Mouse (Mus musculus) neural tube, embryonic 13.5 days (tissue): Measurements from ENCODE around the gene Epha8. TPM values are rescaled to one million over a fixed set of nuclear protein-coding genes. Genes with fewer than 3 reads are reported as not detected.

Experiments used
- ATAC-seq: fragments of 200-750 bp; cut with Nextera tagmentation; 2 replicates; pipeline ENCODE4 v1.8.0; 2017; ENCODE audit warnings: low read depth, mild to moderate bottlenecking, moderate TSS enrichment, moderate library complexity
- H3K27ac ChIP-seq: fragments of 300-500 bp; sonication (generic); replicated peaks from 2 replicates; pipeline ENCODE4 v1.5.1; 2015; ENCODE audit warnings: moderate library complexity, mild to moderate bottlenecking, inconsistent platforms
- H3K27me3 ChIP-seq: fragments of 300-500 bp; sonication (generic); 2 replicates; pipeline ENCODE4 v1.6.1; 2015; ENCODE audit warnings: mild to moderate bottlenecking, inconsistent platforms
- H3K36me3 ChIP-seq: fragments of 300-500 bp; sonication (generic); 2 replicates; pipeline ENCODE4 v1.6.1; 2015; ENCODE audit warnings: mild to moderate bottlenecking, inconsistent platforms
- H3K4me1 ChIP-seq: fragments of 300-500 bp; sonication (generic); replicated peaks from 2 replicates; pipeline ENCODE4 v1.6.1; 2015; ENCODE audit warnings: inconsistent platforms
- H3K4me2 ChIP-seq: fragments of 300-500 bp; sonication (generic); 2 replicates; pipeline ENCODE4 v1.6.1; 2015; ENCODE audit warnings: inconsistent platforms, mild to moderate bottlenecking, moderate library complexity
- H3K4me3 ChIP-seq: fragments of 300-500 bp; sonication (generic); 2 replicates; pipeline ENCODE4 v1.5.1; 2015; ENCODE audit warnings: mild to moderate bottlenecking, inconsistent platforms
- H3K9ac ChIP-seq: fragments of 300-500 bp; sonication (generic); 2 replicates; pipeline ENCODE4 v1.6.1; 2015; ENCODE audit warnings: moderate library complexity, mild to moderate bottlenecking, inconsistent platforms
- H3K9me3 ChIP-seq: fragments of 300-500 bp; sonication (generic); 2 replicates; pipeline ENCODE4 v1.6.1; 2016; ENCODE audit warnings: inconsistent platforms
- WGBS: fragments of 180-500 bp; shearing (Covaris S2); methylation state at CpG from one replicate; pipeline ENCODE4 v1.1.7; 2015; 5-methylcytosine and 5-hydroxymethylcytosine counted together
- polyA plus RNA-seq: library from polyadenylated mRNA; unstranded; fragments of >200 nt; fragmentation: Nextera tagmentation; extraction: Ambion mirVana; gene quantifications from 2 replicates; pipeline ENCODE4 v1.2.1, GENCODE M21; 2015

Epha8 gene
- polyA plus RNA-seq, 1 experiment from 2014 or later, result 9.1 TPM

GRCm38 (mm10) chr4:136918834-136919233, 37.8 kb downstream of the Epha8 start:
- no peak overlapping the region for H3K27ac ChIP-seq
- no peak for ATAC-seq
- no peaks in the 10 kb centered on the region for H3K9me3 ChIP-seq
- no peaks in the 10 kb centered on the region for H3K36me3 ChIP-seq
- 82% methylated on average over 8 of the region's 8 CpGs for WGBS
- no peak overlapping the region for H3K4me3 ChIP-seq
- no peak overlapping the region for H3K9ac ChIP-seq
- H3K27me3 ChIP-seq, result peaks cover 3% of the 10 kb centered on the region
- peaks cover 23% of the 10 kb centered on the region for H3K4me1 ChIP-seq
- H3K4me2 ChIP-seq, result no peak overlapping the region

GRCm38 (mm10) chr4:136917165-136917524, 39.5 kb downstream of the Epha8 start:
- H3K27me3 ChIP-seq, result peaks cover 3% of the 10 kb centered on the region; the same call in 1 of the 2 replicates
- H3K36me3 ChIP-seq, result no peaks in the 10 kb centered on the region
- 0 out of 2 replicates have a peak overlapping the region, but pooled peaks have one; percentile 1 for H3K9ac ChIP-seq
- H3K4me2 ChIP-seq, result no peak overlapping the region
- no peak overlapping the region for H3K4me3 ChIP-seq
- peaks cover 30% of the 10 kb centered on the region for H3K4me1 ChIP-seq
- 0 out of 2 replicates have a peak, but pooled peaks have one; percentile 29 for ATAC-seq
- WGBS, result 31% methylated on average over 7 of the region's 7 CpGs
- no peaks in the 10 kb centered on the region for H3K9me3 ChIP-seq
- H3K27ac ChIP-seq, result peak overlapping the region; percentile 34

GRCm38 (mm10) chr4:136916359-136917164, 40.1 kb downstream of the Epha8 start:
- Histone ChIP-seq H3K9ac (0 out of 2 replicates have a peak overlapping the region, but pooled peaks have one; percentile 1), H3K36me3 (no peaks in the 10 kb centered on the region)

GRCm38 (mm10) chr4:136912841-136913240, 43.8 kb downstream of the Epha8 start:
- 9% methylated on average over 9 of the region's 9 CpGs for WGBS
- no peak overlapping the region for H3K4me2 ChIP-seq
- ATAC-seq, result no peak
- peaks cover 42% of the 10 kb centered on the region for H3K4me1 ChIP-seq
- H3K27ac ChIP-seq, result no peak overlapping the region
- H3K36me3 ChIP-seq, result no peaks in the 10 kb centered on the region
- H3K27me3 ChIP-seq, result peaks cover 28% of the 10 kb centered on the region
- no peak overlapping the region for H3K4me3 ChIP-seq
- H3K9me3 ChIP-seq, result no peaks in the 10 kb centered on the region
- 0 out of 2 replicates have a peak overlapping the region, but pooled peaks have one; percentile 22 for H3K9ac ChIP-seq

More at GRCm38 (mm10) chr4:136916359-136917164, 40.1 kb downstream of the Epha8 start:
- no peaks in the 10 kb centered on the region for H3K9me3 ChIP-seq
- H3K4me3 ChIP-seq, result no peak overlapping the region
- peak; percentile 15; the same call in 1 of the 2 replicates for ATAC-seq
- peaks cover 32% of the 10 kb centered on the region for H3K4me1 ChIP-seq
- H3K27ac ChIP-seq, result peak overlapping the region; percentile 34
- H3K4me2 ChIP-seq, result no peak overlapping the region
- H3K27me3 ChIP-seq, result peaks cover 7% of the 10 kb centered on the region; the same call in 1 of the 2 replicates
- 41% methylated on average over 20 of the region's 20 CpGs for WGBS

GRCm38 (mm10) chr4:136911804-136912203, 44.8 kb downstream of the Epha8 start:
- Histone ChIP-seq H3K9me3 (no peaks in the 10 kb centered on the region), H3K9ac (0 out of 2 replicates have a peak overlapping the region, but pooled peaks have one; percentile 34), H3K4me3 (no peak overlapping the region), H3K4me2 (peak overlapping the region; percentile 38), H3K27ac (no peak overlapping the region), H3K36me3 (no peaks in the 10 kb centered on the region), H3K4me1 (peaks cover 33% of the 10 kb centered on the region), H3K27me3 (peaks cover 39% of the 10 kb centered on the region)
- WGBS, result 36% methylated on average over 9 of the region's 9 CpGs
- no peak for ATAC-seq

- 2% methylated on average over 17 of the region's 17 CpGs for WGBS
- Histone ChIP-seq H3K27me3 (peaks cover 45% of the 10 kb centered on the region), H3K4me1 (peaks cover 28% of the 10 kb centered on the region), H3K9me3 (no peaks in the 10 kb centered on the region), H3K4me3 (no peak overlapping the region), H3K4me2 (peak overlapping the region; percentile 38), H3K9ac (0 out of 2 replicates have a peak overlapping the region, but pooled peaks have one; percentile 34), H3K27ac (0 out of 2 replicates have a peak overlapping the region, but pooled peaks have one; percentile 13), H3K36me3 (no peaks in the 10 kb centered on the region)
- ATAC-seq, result peak; percentile 62
These were observed 45.4 kb downstream of the Epha8 start for GRCm38 (mm10) chr4:136911211-136911646.

- ATAC-seq, result no peak
- H3K4me2 ChIP-seq, result no peak overlapping the region
- H3K4me1 ChIP-seq, result peaks cover 35% of the 10 kb centered on the region
- no peak overlapping the region for H3K9ac ChIP-seq
- H3K36me3 ChIP-seq, result no peaks in the 10 kb centered on the region
- no peaks in the 10 kb centered on the region for H3K9me3 ChIP-seq
- H3K27ac ChIP-seq, result no peak overlapping the region
- peaks cover 72% of the 10 kb centered on the region for H3K27me3 ChIP-seq
- no peak overlapping the region for H3K4me3 ChIP-seq
These were observed 48.8 kb downstream of the Epha8 start for GRCm38 (mm10) chr4:136907809-136908208.

- Histone ChIP-seq H3K4me3 (no peak overlapping the region), H3K9ac (no peak overlapping the region), H3K4me2 (no peak overlapping the region), H3K4me1 (peaks cover 27% of the 10 kb centered on the region), H3K36me3 (no peaks in the 10 kb centered on the region), H3K27ac (no peak overlapping the region), H3K27me3 (peaks cover 76% of the 10 kb centered on the region), H3K9me3 (no peaks in the 10 kb centered on the region)
- ATAC-seq, result no peak
- 10% methylated on average over 7 of the region's 7 CpGs for WGBS
These were observed 49.6 kb downstream of the Epha8 start for GRCm38 (mm10) chr4:136907033-136907432.

GRCm38 (mm10) chr4:136904767-136905539, 51.7 kb downstream of the Epha8 start:
- Histone ChIP-seq H3K4me2 (peak overlapping the region; percentile 39), H3K4me1 (peaks cover 12% of the 10 kb centered on the region), H3K27ac (no peak overlapping the region), H3K4me3 (0 out of 2 replicates have a peak overlapping the region, but pooled peaks have one; percentile 4), H3K27me3 (peaks cover 58% of the 10 kb centered on the region), H3K9ac (no peak overlapping the region), H3K9me3 (no peaks in the 10 kb centered on the region), H3K36me3 (no peaks in the 10 kb centered on the region)
- ATAC-seq, result peak; percentile 66; the same call in 1 of the 2 replicates
- 3% methylated on average over 23 of the region's 23 CpGs for WGBS

- no peak for ATAC-seq
- peaks cover 46% of the 10 kb centered on the region for H3K27me3 ChIP-seq
- H3K4me2 ChIP-seq, result no peak overlapping the region
- 64% methylated on average over 7 of the region's 7 CpGs for WGBS
- H3K27ac ChIP-seq, result no peak overlapping the region
- H3K9me3 ChIP-seq, result no peaks in the 10 kb centered on the region
- H3K36me3 ChIP-seq, result no peaks in the 10 kb centered on the region
- H3K4me1 ChIP-seq, result peaks cover 9% of the 10 kb centered on the region
- no peak overlapping the region for H3K4me3 ChIP-seq
- no peak overlapping the region for H3K9ac ChIP-seq
These were observed 57.5 kb downstream of the Epha8 start for GRCm38 (mm10) chr4:136899154-136899553.

- no peak for ATAC-seq
- Histone ChIP-seq H3K9me3 (no peaks in the 10 kb centered on the region), H3K4me3 (no peak within 1 kb of the TSS), H3K4me2 (no peak within 1 kb of the TSS), H3K9ac (no peak within 1 kb of the TSS), H3K27me3 (peaks cover 42% of the 10 kb centered on the region), H3K4me1 (peaks cover 9% of the 10 kb centered on the region), H3K27ac (no peak within 1 kb of the TSS), H3K36me3 (no peaks in the 10 kb centered on the region)
- WGBS, result 83% methylated on average over 9 of the region's 9 CpGs
These were observed 58.0 kb downstream of the Epha8 start, which contains the start of gene C1qa for GRCm38 (mm10) chr4:136898637-136899036. C1qa (minus strand) TSS chr4:136898803.
